Mouse (Mus musculus) embryo, embryonic 11 days (tissue): Measurements from ENCODE around the gene Gm45521.

Source experiments
- DNase-seq: peaks from one replicate; pipeline ENCODE4 v3.0.0-alpha.2; 2015

The Gm45521 gene

GRCm38 (mm10) chr14:7957049-7957448 is at the start of gene Gm45521:
Gene Gm45521, plus strand, starts transcription at chr14:7957288.
- peak; percentile 58 for DNase-seq

- DNase-seq, result no peak
Measured at GRCm38 (mm10) chr14:7909472-7909871, 47.6 kb upstream of the Gm45521 start.

- DNase-seq, result no peak
Measured at GRCm38 (mm10) chr14:7913842-7914241, 43.2 kb upstream of the Gm45521 start.

- DNase-seq, result no peak
Measured at GRCm38 (mm10) chr14:7914461-7914860, 42.6 kb upstream of the Gm45521 start.

GRCm38 (mm10) chr14:7918150-7918991 is 38.7 kb upstream of the Gm45521 start:
- no peak for DNase-seq

- no peak for DNase-seq
Measured at GRCm38 (mm10) chr14:7919309-7919708, 37.8 kb upstream of the Gm45521 start.

GRCm38 (mm10) chr14:7919921-7920320 is 37.2 kb upstream of the Gm45521 start:
- no peak for DNase-seq

GRCm38 (mm10) chr14:7921459-7921858 is 35.6 kb upstream of the Gm45521 start:
- DNase-seq, result no peak

GRCm38 (mm10) chr14:7923635-7924034 is 33.5 kb upstream of the Gm45521 start:
- DNase-seq, result no peak

- no peak for DNase-seq
Measured at GRCm38 (mm10) chr14:7928362-7928761, 28.7 kb upstream of the Gm45521 start.

- no peak for DNase-seq
Measured at GRCm38 (mm10) chr14:7929029-7929428, 28.1 kb upstream of the Gm45521 start.

GRCm38 (mm10) chr14:7932151-7932550 is 24.9 kb upstream of the Gm45521 start:
- DNase-seq, result no peak

- no peak for DNase-seq
Measured at GRCm38 (mm10) chr14:7934166-7934565, 22.9 kb upstream of the Gm45521 start.

- peak; percentile 73 for DNase-seq
Measured at GRCm38 (mm10) chr14:7937052-7937630, 19.9 kb upstream of the Gm45521 start.

- DNase-seq, result no peak
Measured at GRCm38 (mm10) chr14:7938809-7939784, 18.0 kb upstream of the Gm45521 start.

GRCm38 (mm10) chr14:7941413-7941812 is 15.7 kb upstream of the Gm45521 start:
- DNase-seq, result no peak

GRCm38 (mm10) chr14:7943101-7943800 is 13.8 kb upstream of the Gm45521 start:
- DNase-seq, result no peak

- DNase-seq, result no peak
Measured at GRCm38 (mm10) chr14:7943801-7944135, 13.3 kb upstream of the Gm45521 start.

- peak; percentile 39 for DNase-seq
Measured at GRCm38 (mm10) chr14:7944349-7945039, 12.6 kb upstream of the Gm45521 start.

- no peak for DNase-seq
Measured at GRCm38 (mm10) chr14:7945261-7945660, 11.8 kb upstream of the Gm45521 start.

GRCm38 (mm10) chr14:7951234-7951633 is 5.9 kb upstream of the Gm45521 start:
- DNase-seq, result no peak
